ENCODE assay signal across 13 mouse cellular contexts in the genomic region with DNA sequence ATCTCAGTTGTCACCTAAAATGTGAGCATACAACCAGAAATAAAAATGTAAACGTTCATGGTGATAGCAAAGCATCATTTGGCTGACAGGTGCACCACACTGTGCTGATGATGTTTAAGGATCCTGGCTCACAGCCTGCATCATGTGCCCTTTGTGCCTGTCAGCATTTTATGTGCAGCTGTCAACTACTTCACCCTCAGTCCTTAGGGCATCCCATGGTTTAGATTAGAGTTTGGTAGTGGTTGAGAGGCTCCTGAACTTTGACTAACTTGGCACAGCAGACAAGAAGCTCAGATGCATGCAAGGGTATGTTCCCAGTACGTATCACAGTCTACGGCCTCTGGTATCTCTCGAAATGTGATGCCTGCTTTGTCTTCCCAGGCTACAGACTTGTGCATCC.
DNase-seq lines count a peak whose midpoint lies in the region.
"Had no signal": no experiment of that assay in that cellular context is flagged by ENCODE, and none has a peak within 500 bp of the region (broad histone marks: within the 10 kb centered on the region; RNA-seq: fewer than 3 reads in every experiment).

No protein-coding gene starts in this region.

- intact Hi-C loops in heart, postnatal 25 days (cut with DNase I), result no loop called here
- intact Hi-C loops in heart, postnatal 36 days (cut with DNase I), result no loop called here

- peak; percentile 19 to 26 for DNase-seq in heart, adult 18-20 months
- no peak for DNase-seq in heart, postnatal 25 days (ENCODE audit: low spot score)
- peak; percentile 50 for DNase-seq in heart, postnatal 4 days
- DNase-seq in heart, postnatal 36 days, result no peak
- peak; percentile 23 to 40 for DNase-seq in kidney, adult 8-10 months
- no peak for DNase-seq in kidney, postnatal 10 days
- peak; percentile 25 to 45 for DNase-seq in kidney, postnatal 36 days
- no peak for DNase-seq in ovary, postnatal 14 days (ENCODE audit: low spot score)
- DNase-seq: adrenal gland, postnatal 14 days; cerebellum, adult 18-20 months; cerebellum, adult 9-11 months; cerebellum, postnatal 36 days; gastrocnemius, postnatal 10 days had no signal

Comparison
In these comparisons a context has a peak if more than half of its experiments do, and no peak if none do; other contexts are left out.
1. DNase-seq: peak in heart, adult 18-20 months (2 of 2), heart, postnatal 4 days (single experiment), kidney, adult 8-10 months (2 of 2) and kidney, postnatal 36 days (2 of 2); none in heart, postnatal 25 days (single experiment), heart, postnatal 36 days (0 of 2), kidney, postnatal 10 days (single experiment) and ovary, postnatal 14 days (single experiment).